Mouse (Mus musculus) layer of hippocampus, postnatal 25 days (tissue): ENCODE measurements around the gene Gpr18. TPM values are rescaled to one million over a fixed set of nuclear protein-coding genes. Genes with fewer than 3 reads are reported as not detected.
"Not testable (repeated sequence)": the region's sequence is repeated elsewhere in the genome, so short reads cannot be mapped to it uniquely, and the experiment has no call there.

Experiments
- DNase-seq, 2 experiments: peaks; one replicate each; pipeline ENCODE4 v3.0.0; 2022; ENCODE audit warnings: mixed read lengths in 2 of 2, low spot score in 1 of 2; ENCODE audit errors: extremely low spot score in 1 of 2
- total RNA-seq, 2 experiments: library from RNA; stranded (reverse); gene quantifications; 2 replicates each; pipeline ENCODE4 v1.2.3; 2021

The Gpr18 gene
- total RNA-seq, 2 experiments from 2014 or later = not detected

- DNase-seq = no peak
These were observed 17.8 kb downstream of the Gpr18 start for GRCm38 (mm10) chr14:121897773-121898172.

GRCm38 (mm10) chr14:121896126-121897090 lies 19.2 kb downstream of the Gpr18 start:
- DNase-seq = no peak

GRCm38 (mm10) chr14:121895316-121895715 lies 20.3 kb downstream of the Gpr18 start:
- no peak for DNase-seq

- DNase-seq = no peak
These were observed 21.0 kb downstream of the Gpr18 start for GRCm38 (mm10) chr14:121894511-121895135.

GRCm38 (mm10) chr14:121893747-121894146 lies 21.8 kb downstream of the Gpr18 start:
- no peak for DNase-seq

GRCm38 (mm10) chr14:121884150-121884797 lies 31.3 kb downstream of the Gpr18 start:
- no peak for DNase-seq

GRCm38 (mm10) chr14:121881211-121881610 lies 34.4 kb downstream of the Gpr18 start:
- DNase-seq = no peak

- peak in 1 of 2 experiments; percentile 13 for DNase-seq
These were observed 36.2 kb downstream of the Gpr18 start for GRCm38 (mm10) chr14:121879266-121879840.

- no peak for DNase-seq
These were observed 36.7 kb downstream of the Gpr18 start for GRCm38 (mm10) chr14:121878859-121879206.

- DNase-seq = peak; percentile 97
These were observed 37.3 kb downstream of the Gpr18 start, which contains the start of gene Ubac2 for GRCm38 (mm10) chr14:121878176-121878858. TSS of gene Ubac2 (plus strand) at chr14:121878620.

GRCm38 (mm10) chr14:121877640-121878039 lies 37.9 kb downstream of the Gpr18 start:
- no peak for DNase-seq

- no peak for DNase-seq
These were observed 38.7 kb downstream of the Gpr18 start for GRCm38 (mm10) chr14:121876860-121877259.

GRCm38 (mm10) chr14:121876190-121876589 lies 39.4 kb downstream of the Gpr18 start:
- not testable (repeated sequence) for DNase-seq

GRCm38 (mm10) chr14:121873646-121874045 lies 41.9 kb downstream of the Gpr18 start:
- no peak for DNase-seq

GRCm38 (mm10) chr14:121873172-121873571 lies 42.4 kb downstream of the Gpr18 start:
- DNase-seq = no peak

GRCm38 (mm10) chr14:121872760-121873159 lies 42.8 kb downstream of the Gpr18 start:
- DNase-seq = no peak

- DNase-seq = no peak
These were observed 46.5 kb downstream of the Gpr18 start for GRCm38 (mm10) chr14:121869111-121869510.

- DNase-seq = no peak
These were observed 49.0 kb downstream of the Gpr18 start for GRCm38 (mm10) chr14:121866574-121866973.

GRCm38 (mm10) chr14:121865162-121865561 lies 50.4 kb downstream of the Gpr18 start:
- peak in 1 of 2 experiments; percentile 82 for DNase-seq
